Mouse (Mus musculus) neural tube, embryonic 15.5 days (tissue): Measurements from ENCODE around the gene Tmc5. TPM values are rescaled to one million over a fixed set of nuclear protein-coding genes. Genes with fewer than 3 reads are reported as not detected.

Experiments
- ATAC-seq: fragments of 200-750 bp; cut with Nextera tagmentation; 2 replicates; pipeline ENCODE4 v1.8.0; 2017; ENCODE audit warnings: mild to moderate bottlenecking, moderate TSS enrichment, moderate library complexity; ENCODE audit not compliant: low FRiP score
- H3K27ac ChIP-seq: fragments of 300-500 bp; sonication (generic); replicated peaks from 2 replicates; pipeline ENCODE4 v1.5.1; 2015; ENCODE audit warnings: mild to moderate bottlenecking, inconsistent platforms
- H3K27me3 ChIP-seq: fragments of 300-500 bp; sonication (generic); replicated peaks from 2 replicates; pipeline ENCODE4 v1.6.1; 2015; ENCODE audit warnings: inconsistent platforms
- H3K36me3 ChIP-seq: fragments of 300-500 bp; sonication (generic); 2 replicates; pipeline ENCODE4 v1.6.1; 2015; ENCODE audit warnings: inconsistent platforms
- H3K4me1 ChIP-seq: fragments of 300-500 bp; sonication (generic); 2 replicates; pipeline ENCODE4 v1.6.1; 2015; ENCODE audit warnings: inconsistent platforms
- H3K4me2 ChIP-seq: fragments of 300-500 bp; sonication (generic); 2 replicates; pipeline ENCODE4 v1.6.1; 2015; ENCODE audit warnings: inconsistent platforms, mild to moderate bottlenecking, moderate library complexity
- H3K4me3 ChIP-seq: fragments of 300-500 bp; sonication (generic); replicated peaks from 2 replicates; pipeline ENCODE4 v1.5.1; 2015; ENCODE audit warnings: mild to moderate bottlenecking, inconsistent platforms
- H3K9ac ChIP-seq: fragments of 300-500 bp; sonication (generic); replicated peaks from 2 replicates; pipeline ENCODE4 v1.6.1; 2015; ENCODE audit warnings: mild to moderate bottlenecking, inconsistent platforms
- H3K9me3 ChIP-seq: fragments of 300-500 bp; sonication (generic); replicated peaks from 2 replicates; pipeline ENCODE4 v1.6.1; 2016; ENCODE audit warnings: inconsistent platforms
- WGBS: fragments of 180-500 bp; shearing (Covaris S2); methylation state at CpG from one replicate; pipeline ENCODE4 v1.1.7; 2015; ENCODE audit warnings: mixed read lengths; 5-methylcytosine and 5-hydroxymethylcytosine counted together
- polyA plus RNA-seq: library from polyadenylated mRNA; unstranded; fragments of >200 nt; fragmentation: Nextera tagmentation; extraction: Ambion mirVana; gene quantifications from 2 replicates; pipeline ENCODE4 v1.2.1, GENCODE M21; 2015

The Tmc5 gene
- polyA plus RNA-seq, 1 experiment from 2014 or later, result 0.33 TPM

DNA sequence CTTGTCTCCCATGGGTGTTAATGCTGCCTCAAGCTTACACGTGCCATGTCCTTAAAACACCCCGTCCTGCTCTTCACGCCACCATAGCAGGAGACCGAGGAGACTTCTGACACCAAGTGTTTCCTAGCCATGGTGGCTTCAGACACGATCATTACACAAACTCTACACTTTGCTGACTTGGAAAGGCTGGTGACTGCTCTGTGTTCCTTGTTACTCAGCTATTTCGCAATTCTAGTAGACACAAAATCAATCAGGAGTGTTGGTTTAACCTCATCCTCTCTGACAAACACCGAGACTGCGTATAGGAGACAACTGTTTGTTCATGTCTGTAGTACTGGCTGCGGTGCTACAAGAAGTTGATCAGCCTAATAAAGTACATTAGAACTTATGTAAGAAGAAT lies 101.8 kb downstream of the Tmc5 start:
- Histone ChIP-seq H3K9ac (no peak overlapping the region), H3K4me3 (no peak overlapping the region), H3K4me1 (peaks cover 13% of the 10 kb centered on the region), H3K36me3 (peaks cover 46% of the 10 kb centered on the region), H3K27me3 (no peaks in the 10 kb centered on the region), H3K9me3 (no peaks in the 10 kb centered on the region), H3K27ac (no peak overlapping the region), H3K4me2 (no peak overlapping the region)
- 96% methylated on average over 9 of the region's 9 CpGs for WGBS
- ATAC-seq, result no peak

DNA sequence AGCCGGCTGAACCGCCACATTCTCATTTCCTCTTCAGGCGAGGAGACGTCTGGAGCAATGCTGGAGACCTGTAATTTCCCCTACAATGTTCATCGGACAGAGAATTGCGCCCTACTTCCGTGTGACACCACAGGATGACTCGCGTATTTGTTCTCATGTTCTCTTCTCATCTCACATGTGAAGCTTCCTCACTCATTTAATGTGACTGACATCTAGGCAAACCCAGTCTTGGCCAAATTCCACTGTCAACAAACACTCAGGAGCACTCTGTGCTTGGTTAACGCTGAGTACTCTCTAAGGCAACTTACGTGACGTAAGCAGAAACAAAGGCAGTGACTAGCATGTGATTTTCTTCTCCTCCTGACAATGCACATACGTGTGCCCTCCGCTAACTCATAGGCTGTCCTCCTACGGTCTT lies 106.1 kb downstream of the Tmc5 start:
- peaks cover 9% of the 10 kb centered on the region; the same call in 1 of the 2 replicates for H3K36me3 ChIP-seq
- WGBS, result 92% methylated on average over 15 of the region's 15 CpGs
- peaks cover 32% of the 10 kb centered on the region for H3K4me1 ChIP-seq
- H3K27me3 ChIP-seq, result no peaks in the 10 kb centered on the region
- peak overlapping the region; percentile 57 for H3K4me2 ChIP-seq
- H3K27ac ChIP-seq, result no peak overlapping the region
- H3K9me3 ChIP-seq, result no peaks in the 10 kb centered on the region
- no peak for ATAC-seq
- no peak overlapping the region for H3K9ac ChIP-seq
- H3K4me3 ChIP-seq, result no peak overlapping the region

DNA sequence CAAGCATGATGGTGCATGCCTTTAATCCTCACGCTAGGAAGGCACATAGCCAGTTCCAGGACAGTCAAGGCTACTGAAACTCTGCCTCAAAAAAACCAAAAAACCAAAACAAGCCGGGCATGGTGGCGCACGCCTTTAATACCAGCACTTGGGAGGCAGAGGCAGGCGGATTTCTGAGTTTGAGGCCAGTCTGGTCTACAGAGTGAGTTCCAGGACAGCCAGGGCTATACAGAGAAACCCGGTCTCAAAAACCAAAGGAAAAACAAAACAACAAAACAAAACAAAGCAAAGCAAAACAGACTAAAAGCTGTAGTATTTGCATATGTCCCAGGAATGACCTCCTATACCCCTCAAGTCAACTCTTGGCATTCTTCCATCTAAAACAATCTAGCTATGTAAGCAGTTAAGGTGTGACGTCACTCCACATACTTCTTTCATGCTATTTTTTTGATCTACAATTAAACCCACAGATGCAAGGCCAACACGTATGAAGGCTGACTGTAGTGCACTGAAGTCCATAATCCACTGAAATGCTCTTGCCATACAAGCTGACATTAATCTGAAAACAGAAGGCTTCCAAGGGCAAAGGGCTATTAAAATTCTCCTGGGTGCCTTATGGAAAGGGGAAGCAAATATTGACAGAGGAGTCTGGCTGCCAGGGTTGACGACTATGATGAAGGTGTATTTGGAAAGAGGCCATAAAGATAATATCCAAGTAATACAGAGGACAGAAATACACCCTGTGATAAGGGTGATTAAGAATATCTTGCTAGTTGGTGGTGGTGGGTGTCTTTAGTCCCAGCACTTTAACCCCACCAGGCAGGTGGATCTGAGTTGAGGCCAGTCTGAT lies 107.1 kb downstream of the Tmc5 start:
- H3K4me2 ChIP-seq, result peak overlapping the region; percentile 57
- H3K4me3 ChIP-seq, result peak overlapping the region; percentile 75
- 73% methylated on average over 9 of the region's 9 CpGs for WGBS
- peaks cover 32% of the 10 kb centered on the region for H3K4me1 ChIP-seq
- H3K27me3 ChIP-seq, result no peaks in the 10 kb centered on the region
- no peaks in the 10 kb centered on the region for H3K9me3 ChIP-seq
- H3K36me3 ChIP-seq, result 0 out of 2 replicates have a peak, but pooled peaks cover 3% of the 10 kb centered on the region
- peak overlapping the region; percentile 94 for H3K27ac ChIP-seq
- peak overlapping the region; percentile 88; the same call in 1 of the 2 replicates for H3K9ac ChIP-seq
- ATAC-seq, result no peak

- peak within 1 kb of the TSS; percentile 75 for H3K4me3 ChIP-seq
- under 1% methylated on average over 66 of the region's 66 CpGs for WGBS
- H3K4me1 ChIP-seq, result peaks cover 32% of the 10 kb centered on the region
Measured at GRCm38 (mm10) chr7:118705101-118705961, 108.2 kb downstream of the Tmc5 start, which contains the start of gene Gde1. Gde1 (minus strand) TSS chr7:118705778.

DNA sequence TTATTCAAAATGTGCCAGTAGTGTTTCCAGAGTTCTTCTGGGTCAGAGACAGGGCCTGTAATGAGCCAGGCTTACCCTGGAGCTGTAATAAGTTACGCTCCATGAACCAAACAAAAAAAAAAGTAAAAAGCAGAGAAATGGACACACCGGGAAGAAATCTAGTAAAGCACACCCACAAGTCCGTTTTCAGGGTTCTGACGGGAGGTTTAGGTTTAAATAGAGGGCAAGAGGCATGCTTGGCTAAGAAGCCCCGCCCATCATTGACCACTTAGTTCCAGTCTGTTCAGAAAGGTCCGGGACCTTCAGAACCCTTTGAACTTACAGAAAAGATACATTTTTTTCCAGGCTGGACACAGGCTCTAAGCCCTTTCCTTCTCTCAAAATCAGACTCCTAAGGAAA lies 109.0 kb downstream of the Tmc5 start:
- Histone ChIP-seq H3K9me3 (no peaks in the 10 kb centered on the region), H3K27me3 (no peaks in the 10 kb centered on the region), H3K4me1 (peaks cover 32% of the 10 kb centered on the region), H3K4me3 (peak overlapping the region; percentile 75), H3K9ac (peak overlapping the region; percentile 88; the same call in 1 of the 2 replicates), H3K4me2 (peak overlapping the region; percentile 57), H3K27ac (peak overlapping the region; percentile 94), H3K36me3 (0 out of 2 replicates have a peak, but pooled peaks cover 3% of the 10 kb centered on the region)
- peak; percentile 16; the same call in 1 of the 2 replicates for ATAC-seq
- 30% methylated on average over 6 of the region's 6 CpGs for WGBS

More at GRCm38 (mm10) chr7:118705101-118705961, 108.2 kb downstream of the Tmc5 start, which contains the start of gene Gde1:
- no peaks in the 10 kb centered on the region for H3K27me3 ChIP-seq
- H3K36me3 ChIP-seq, result 0 out of 2 replicates have a peak, but pooled peaks cover 3% of the 10 kb centered on the region
- peak within 1 kb of the TSS; percentile 94 for H3K27ac ChIP-seq
- peak within 1 kb of the TSS; percentile 57 for H3K4me2 ChIP-seq
- H3K9ac ChIP-seq, result peak within 1 kb of the TSS; percentile 88
- no peaks in the 10 kb centered on the region for H3K9me3 ChIP-seq
- ATAC-seq, result peak; percentile 95

GRCm38 (mm10) chr7:118706488-118706887 lies 109.4 kb downstream of the Tmc5 start:
- 91% methylated on average over 5 of the region's 5 CpGs for WGBS
- Histone ChIP-seq H3K4me3 (no peak overlapping the region), H3K4me1 (peaks cover 32% of the 10 kb centered on the region), H3K9ac (no peak overlapping the region), H3K4me2 (no peak overlapping the region), H3K9me3 (no peaks in the 10 kb centered on the region), H3K27me3 (no peaks in the 10 kb centered on the region), H3K27ac (no peak overlapping the region), H3K36me3 (0 out of 2 replicates have a peak, but pooled peaks cover 3% of the 10 kb centered on the region)
- ATAC-seq, result no peak

DNA sequence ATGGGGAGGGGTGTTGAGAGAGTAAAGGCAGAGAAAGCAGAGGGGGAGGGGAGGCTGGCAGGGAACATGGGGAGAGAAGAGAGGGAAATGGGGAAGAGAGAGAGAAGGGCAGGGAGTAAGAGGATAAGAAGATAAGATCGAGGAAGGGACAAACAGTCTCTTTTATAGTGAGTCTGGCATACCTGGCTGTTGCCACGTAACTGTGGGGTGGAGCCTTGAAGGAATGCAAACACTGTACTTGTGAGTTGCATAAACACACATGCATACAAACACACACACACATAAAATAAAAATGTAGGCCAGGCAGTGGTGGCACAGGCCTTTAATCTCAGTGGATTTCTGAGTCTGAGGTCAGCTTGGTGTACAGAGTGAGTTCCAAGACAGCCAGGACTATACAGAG lies 110.1 kb downstream of the Tmc5 start:
- ATAC-seq, result no peak
- H3K4me1 ChIP-seq, result peaks cover 29% of the 10 kb centered on the region
- no peak overlapping the region for H3K4me2 ChIP-seq
- no peak overlapping the region for H3K4me3 ChIP-seq
- no peaks in the 10 kb centered on the region for H3K9me3 ChIP-seq
- H3K36me3 ChIP-seq, result no peaks in the 10 kb centered on the region
- H3K27ac ChIP-seq, result no peak overlapping the region
- WGBS, result 86% methylated on average over 2 of the region's 2 CpGs
- H3K27me3 ChIP-seq, result no peaks in the 10 kb centered on the region
- H3K9ac ChIP-seq, result no peak overlapping the region

- no peaks in the 10 kb centered on the region for H3K27me3 ChIP-seq
- peaks cover 29% of the 10 kb centered on the region for H3K4me1 ChIP-seq
- no peak for ATAC-seq
- WGBS, result 84% methylated on average over 4 of the region's 4 CpGs
- H3K27ac ChIP-seq, result no peak overlapping the region
- no peaks in the 10 kb centered on the region for H3K36me3 ChIP-seq
- H3K4me3 ChIP-seq, result no peak overlapping the region
- no peaks in the 10 kb centered on the region for H3K9me3 ChIP-seq
- H3K9ac ChIP-seq, result no peak overlapping the region
- no peak overlapping the region for H3K4me2 ChIP-seq
Measured at GRCm38 (mm10) chr7:118708002-118708401, 110.9 kb downstream of the Tmc5 start.

DNA sequence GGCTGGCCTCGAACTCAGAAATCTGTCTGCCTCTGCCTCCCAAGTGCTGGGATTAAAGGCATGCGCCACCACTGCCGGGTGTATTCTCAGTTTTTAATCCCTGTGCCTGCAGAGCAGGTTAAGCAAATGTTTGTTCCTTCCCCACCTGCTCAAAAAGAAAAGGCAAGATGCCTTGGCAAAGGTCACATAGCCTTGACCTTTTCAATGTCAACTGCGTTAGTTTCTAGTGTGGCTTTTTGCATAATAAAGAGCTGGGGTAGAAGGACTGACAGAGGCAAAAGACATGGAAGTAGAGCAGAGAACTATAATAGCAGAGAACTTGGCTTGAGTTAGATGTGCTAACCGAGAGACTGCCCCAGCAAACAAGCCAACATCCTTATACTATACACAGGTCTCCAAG lies 113.7 kb downstream of the Tmc5 start:
- Histone ChIP-seq H3K27ac (no peak overlapping the region), H3K27me3 (no peaks in the 10 kb centered on the region), H3K9ac (no peak overlapping the region), H3K4me1 (peaks cover 20% of the 10 kb centered on the region), H3K4me3 (no peak overlapping the region), H3K9me3 (no peaks in the 10 kb centered on the region), H3K36me3 (peaks cover 4% of the 10 kb centered on the region; the same call in 1 of the 2 replicates), H3K4me2 (no peak overlapping the region)
- ATAC-seq, result no peak
- 74% methylated on average over 5 of the region's 5 CpGs for WGBS

GRCm38 (mm10) chr7:118712228-118713173 lies 115.4 kb downstream of the Tmc5 start, which contains the start of gene Ccp110:
Ccp110 (plus strand) TSS chr7:118712552.
- no peaks in the 10 kb centered on the region for H3K9me3 ChIP-seq
- peaks cover 7% of the 10 kb centered on the region; the same call in 1 of the 2 replicates for H3K36me3 ChIP-seq
- peak within 1 kb of the TSS; percentile 74 for H3K4me2 ChIP-seq
- peak within 1 kb of the TSS; percentile 88 for H3K27ac ChIP-seq
- H3K27me3 ChIP-seq, result no peaks in the 10 kb centered on the region
- H3K9ac ChIP-seq, result peak within 1 kb of the TSS; percentile 80
- H3K4me3 ChIP-seq, result peak within 1 kb of the TSS; percentile 86
- peak; percentile 97 for ATAC-seq
- under 1% methylated on average over 48 of the region's 48 CpGs for WGBS
- peaks cover 15% of the 10 kb centered on the region for H3K4me1 ChIP-seq
